Mouse (Mus musculus): ENCODE measurements around the gene Mrgprh. TPM values are rescaled to one million over a fixed set of nuclear protein-coding genes. Genes with fewer than 3 reads are reported as not detected.
A peak's percentile ranks its signal among the peaks of the same experiment; 100 is the strongest.

Mrgprh gene
- polyA plus RNA-seq (2012; ENCODE audit: insufficient read depth, insufficient read length, missing spikeins) = not detected in 2 replicates

GRCm38 (mm10) chr17:12875734-12876133 is at the start of gene Mrgprh:
Mrgprh (plus strand) TSS chr17:12876034.
- no peak for TF ChIP-seq CTCF (IDR thresholded peaks at IDR 0.05; ENCODE audit: low read depth, low read length)
- no peak for TF ChIP-seq POLR2A (IDR thresholded peaks at IDR 0.05; ENCODE audit: borderline replicate concordance, low read depth, low read length)
- Histone ChIP-seq H3K4me3 (ENCODE audit: insufficient read depth, low read length) (no peak within 1 kb of the TSS), H3K4me1 (ENCODE audit: control insufficient read depth, insufficient read depth, low read length) (no peaks in the 10 kb centered on the region; the same call in 1 of the 2 replicates), H3K27ac (ENCODE audit: insufficient read depth, low read depth, low read length) (no peak within 1 kb of the TSS)

DNA sequence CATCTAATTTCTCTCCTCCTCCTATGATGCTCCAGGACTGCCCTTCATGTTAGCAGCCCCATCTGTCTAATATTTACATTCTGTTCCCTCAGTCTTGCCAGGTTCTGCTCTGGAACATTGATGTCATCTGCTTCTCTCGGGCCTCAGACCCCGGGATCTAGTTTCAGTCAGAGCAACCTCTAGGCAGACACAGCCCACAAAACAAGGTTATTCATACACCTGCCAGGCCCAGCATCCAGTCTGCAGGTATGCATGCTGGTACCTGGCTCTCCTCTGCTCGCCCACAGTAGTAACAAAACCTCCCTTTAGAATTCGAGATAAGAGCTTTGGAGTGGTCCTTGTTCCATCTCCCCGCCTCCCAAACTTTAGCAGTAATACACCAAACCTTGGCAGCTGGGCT is 45.5 kb upstream of the Mrgprh start:
- no peak for TF ChIP-seq CTCF (IDR thresholded peaks at IDR 0.05; ENCODE audit: low read depth, low read length)
- TF ChIP-seq POLR2A (IDR thresholded peaks at IDR 0.05; ENCODE audit: borderline replicate concordance, low read depth, low read length) = no peak
- H3K4me3 ChIP-seq (ENCODE audit: insufficient read depth, low read length) = no peak overlapping the region
- H3K4me1 ChIP-seq (ENCODE audit: control insufficient read depth, insufficient read depth, low read length) = peaks cover 13% of the 10 kb centered on the region
- no peak overlapping the region for H3K27ac ChIP-seq (ENCODE audit: insufficient read depth, low read depth, low read length)

DNA sequence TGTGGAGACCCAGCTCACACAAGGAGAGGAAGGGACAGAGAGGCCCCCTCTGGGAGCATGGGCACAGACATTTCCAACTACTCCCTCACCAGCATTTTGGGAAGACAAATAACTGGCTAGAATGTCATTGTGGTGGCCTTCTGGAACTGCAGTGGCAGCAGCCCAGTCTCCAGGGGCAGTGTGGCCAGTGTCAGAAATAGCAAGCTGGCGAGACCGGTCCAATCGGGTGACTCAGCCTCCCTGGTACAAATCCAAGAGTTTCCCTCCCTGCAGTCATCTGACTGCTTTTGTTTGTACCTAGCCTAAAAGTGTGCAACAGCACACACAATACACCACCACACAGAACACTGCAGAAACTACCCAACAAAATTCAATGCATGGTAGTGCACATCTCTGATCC is 43.6 kb upstream of the Mrgprh start:
- TF ChIP-seq CTCF (IDR thresholded peaks at IDR 0.05; ENCODE audit: low read depth, low read length) (no peak), POLR2A (IDR thresholded peaks at IDR 0.05; ENCODE audit: borderline replicate concordance, low read depth, low read length) (no peak)
- Histone ChIP-seq H3K4me1 (ENCODE audit: control insufficient read depth, insufficient read depth, low read length) (peaks cover 13% of the 10 kb centered on the region), H3K27ac (ENCODE audit: insufficient read depth, low read depth, low read length) (peak overlapping the region; percentile 58), H3K4me3 (ENCODE audit: insufficient read depth, low read length) (no peak overlapping the region)

GRCm38 (mm10) chr17:12832657-12833056 is 43.2 kb upstream of the Mrgprh start:
- Histone ChIP-seq H3K4me1 (ENCODE audit: control insufficient read depth, insufficient read depth, low read length) (peaks cover 13% of the 10 kb centered on the region), H3K27ac (ENCODE audit: insufficient read depth, low read depth, low read length) (peak overlapping the region; percentile 58), H3K4me3 (ENCODE audit: insufficient read depth, low read length) (no peak overlapping the region)
- TF ChIP-seq CTCF (IDR thresholded peaks at IDR 0.05; ENCODE audit: low read depth, low read length) (no peak), POLR2A (IDR thresholded peaks at IDR 0.05; ENCODE audit: borderline replicate concordance, low read depth, low read length) (no peak)

DNA sequence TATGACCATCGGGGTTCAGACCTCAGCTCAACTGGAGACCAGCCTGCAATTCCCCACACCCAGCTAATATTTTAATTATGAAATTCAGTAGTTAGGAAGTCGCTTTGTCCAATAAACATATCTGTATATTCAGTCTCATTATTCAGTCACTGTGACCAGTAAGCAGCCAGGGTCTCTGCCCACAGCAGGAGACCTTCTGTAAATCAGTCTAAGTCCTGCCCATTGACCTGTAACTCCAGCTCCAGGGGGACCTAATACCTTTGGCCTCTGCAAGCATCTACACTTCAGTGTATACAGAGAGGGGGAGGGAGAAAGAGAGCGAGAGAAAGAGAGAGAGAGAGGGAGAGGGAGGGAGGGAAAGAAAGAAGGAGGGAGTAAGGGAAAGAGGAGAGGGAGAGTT is 41.5 kb upstream of the Mrgprh start:
- Histone ChIP-seq H3K4me3 (ENCODE audit: insufficient read depth, low read length) (no peak overlapping the region), H3K4me1 (ENCODE audit: control insufficient read depth, insufficient read depth, low read length) (peaks cover 13% of the 10 kb centered on the region), H3K27ac (ENCODE audit: insufficient read depth, low read depth, low read length) (no peak overlapping the region)
- TF ChIP-seq CTCF (IDR thresholded peaks at IDR 0.05; ENCODE audit: low read depth, low read length) (no peak), POLR2A (IDR thresholded peaks at IDR 0.05; ENCODE audit: borderline replicate concordance, low read depth, low read length) (no peak)

DNA sequence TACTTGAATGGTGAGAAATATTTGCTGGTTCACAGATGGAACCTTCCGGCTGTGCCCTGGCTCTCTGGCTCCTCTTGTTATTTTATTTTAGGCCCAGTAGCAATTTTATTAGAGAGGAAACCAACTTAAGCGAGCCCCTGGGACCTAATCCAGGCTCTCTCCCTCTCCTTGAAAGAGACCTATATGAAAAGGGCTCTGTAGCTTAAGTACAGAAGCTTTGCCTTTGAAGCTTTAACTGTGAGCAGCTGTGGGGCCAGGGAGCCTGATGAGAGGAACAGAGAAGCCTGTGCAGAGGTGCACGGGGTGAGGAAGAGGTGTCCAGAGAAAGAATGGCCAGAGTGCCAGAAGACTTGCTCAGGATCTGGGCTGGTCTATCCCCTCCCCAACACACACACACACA is 41.0 kb upstream of the Mrgprh start:
- peaks cover 13% of the 10 kb centered on the region for H3K4me1 ChIP-seq (ENCODE audit: control insufficient read depth, insufficient read depth, low read length)
- no peak overlapping the region for H3K27ac ChIP-seq (ENCODE audit: insufficient read depth, low read depth, low read length)
- H3K4me3 ChIP-seq (ENCODE audit: insufficient read depth, low read length) = no peak overlapping the region
- TF ChIP-seq CTCF (IDR thresholded peaks at IDR 0.05; ENCODE audit: low read depth, low read length) = no peak
- TF ChIP-seq POLR2A (IDR thresholded peaks at IDR 0.05; ENCODE audit: borderline replicate concordance, low read depth, low read length) = no peak

DNA sequence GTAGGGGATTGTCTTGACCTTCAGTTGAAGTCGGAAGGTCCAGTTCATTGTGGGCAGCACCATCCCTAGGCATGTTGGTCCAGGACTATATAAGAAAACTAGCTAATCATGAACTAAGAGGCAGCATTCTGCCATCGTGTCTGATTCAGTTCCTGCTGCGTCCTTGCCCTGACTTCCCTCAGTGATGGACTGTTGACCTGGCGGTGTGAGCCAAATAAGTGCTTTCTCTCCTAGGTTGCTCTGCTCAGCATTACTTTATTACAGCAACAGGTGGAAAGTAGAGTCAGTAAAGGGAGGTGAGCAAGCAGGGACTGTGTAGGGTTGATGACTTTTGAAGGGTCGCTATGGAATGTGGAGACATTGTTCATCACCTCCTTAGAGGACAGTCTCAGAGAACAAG is 40.1 kb upstream of the Mrgprh start:
- H3K27ac ChIP-seq (ENCODE audit: insufficient read depth, low read depth, low read length) = no peak overlapping the region
- no peak overlapping the region for H3K4me3 ChIP-seq (ENCODE audit: insufficient read depth, low read length)
- peaks cover 13% of the 10 kb centered on the region for H3K4me1 ChIP-seq (ENCODE audit: control insufficient read depth, insufficient read depth, low read length)
- no peak for TF ChIP-seq CTCF (IDR thresholded peaks at IDR 0.05; ENCODE audit: low read depth, low read length)
- TF ChIP-seq POLR2A (IDR thresholded peaks at IDR 0.05; ENCODE audit: borderline replicate concordance, low read depth, low read length) = no peak

GRCm38 (mm10) chr17:12839475-12840267 is 36.2 kb upstream of the Mrgprh start:
- Histone ChIP-seq H3K27ac (ENCODE audit: insufficient read depth, low read depth, low read length) (no peak overlapping the region), H3K4me1 (ENCODE audit: control insufficient read depth, insufficient read depth, low read length) (no peaks in the 10 kb centered on the region), H3K4me3 (ENCODE audit: insufficient read depth, low read length) (no peak overlapping the region)
- TF ChIP-seq CTCF (IDR thresholded peaks at IDR 0.05; ENCODE audit: low read depth, low read length) = no peak
- no peak for TF ChIP-seq POLR2A (IDR thresholded peaks at IDR 0.05; ENCODE audit: borderline replicate concordance, low read depth, low read length)

- H3K4me1 ChIP-seq (ENCODE audit: control insufficient read depth, insufficient read depth, low read length) = no peaks in the 10 kb centered on the region
- TF ChIP-seq CTCF (IDR thresholded peaks at IDR 0.05; ENCODE audit: low read depth, low read length) (no peak), POLR2A (IDR thresholded peaks at IDR 0.05; ENCODE audit: borderline replicate concordance, low read depth, low read length) (no peak)
- no peak overlapping the region for H3K27ac ChIP-seq (ENCODE audit: insufficient read depth, low read depth, low read length)
- H3K4me3 ChIP-seq (ENCODE audit: insufficient read depth, low read length) = no peak overlapping the region
Observed at GRCm38 (mm10) chr17:12843826-12844225, 32.0 kb upstream of the Mrgprh start.

GRCm38 (mm10) chr17:12844540-12844939 is 31.3 kb upstream of the Mrgprh start:
- no peak overlapping the region for H3K4me3 ChIP-seq (ENCODE audit: insufficient read depth, low read length)
- no peaks in the 10 kb centered on the region for H3K4me1 ChIP-seq (ENCODE audit: control insufficient read depth, insufficient read depth, low read length)
- H3K27ac ChIP-seq (ENCODE audit: insufficient read depth, low read depth, low read length) = no peak overlapping the region
- no peak for TF ChIP-seq POLR2A (IDR thresholded peaks at IDR 0.05; ENCODE audit: borderline replicate concordance, low read depth, low read length)
- TF ChIP-seq CTCF (IDR thresholded peaks at IDR 0.05; ENCODE audit: low read depth, low read length) = no peak

All from bone marrow macrophage, adult 2 months (primary cell).